Mouse (Mus musculus): Measurements from ENCODE around the gene Slc10a7. TPM values are rescaled to one million over a fixed set of nuclear protein-coding genes. Genes with fewer than 3 reads are reported as not detected.
A peak's percentile ranks its signal among the peaks of the same experiment; 100 is the strongest.
"Not testable (repeated sequence)": the region's sequence is repeated elsewhere in the genome, so short reads cannot be mapped to it uniquely, and the experiment has no call there.

Gene Slc10a7
- total RNA-seq (2015; ENCODE audit: low replicate concordance) (6.1 TPM in 2 replicates), total RNA-seq (2017; ENCODE audit: low replicate concordance) (4.3 and 4.5 TPM in 2 replicates)

- peak; percentile 89 for ATAC-seq (replicated peaks; ENCODE audit: low FRiP score, poor library complexity, severe bottlenecking)
Measured at GRCm38 (mm10) chr8:78509273-78510031, at the start of gene Slc10a7. Slc10a7 (plus strand) TSS chr8:78509346.

DNA sequence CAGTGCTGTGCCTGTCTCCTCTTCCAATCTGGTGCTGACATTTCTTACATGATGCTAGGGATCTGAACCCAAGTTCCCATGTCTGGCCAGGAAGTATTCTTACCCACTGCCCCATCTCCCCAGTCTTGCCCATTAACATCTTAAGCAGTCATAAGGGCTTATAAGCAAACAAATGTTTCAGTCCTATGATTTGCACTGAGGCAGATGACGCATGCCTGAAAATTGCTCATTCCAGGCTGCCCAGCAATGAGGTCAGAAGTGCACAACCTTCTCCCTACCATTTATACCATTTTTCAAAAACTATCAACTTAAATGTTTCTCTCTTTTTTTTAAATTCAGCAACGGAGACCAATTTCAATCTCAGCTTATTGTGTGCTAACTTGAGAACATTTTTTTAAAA lies 45.2 kb upstream of the Slc10a7 start:
- ATAC-seq (replicated peaks; ENCODE audit: low FRiP score, poor library complexity, severe bottlenecking) = no peak

DNA sequence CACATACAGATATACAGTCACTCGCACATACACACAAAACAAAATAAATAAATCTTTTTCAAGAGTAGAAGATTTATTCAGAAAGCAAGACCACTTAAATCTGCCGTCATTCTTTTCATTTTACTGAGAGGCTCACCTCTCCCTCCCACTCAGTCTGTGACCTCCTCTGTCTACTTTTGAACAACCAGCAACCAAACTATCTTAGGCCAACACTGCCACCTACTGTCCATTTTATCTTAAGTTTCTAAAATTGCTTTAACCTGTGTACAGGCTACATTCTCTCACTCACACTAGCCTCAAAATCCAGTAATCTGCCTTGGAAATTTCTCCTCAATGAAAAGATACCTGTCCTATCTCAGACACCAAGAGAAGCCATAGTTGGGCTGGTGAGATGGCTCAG lies 41.3 kb upstream of the Slc10a7 start:
- no peak for ATAC-seq (replicated peaks; ENCODE audit: low FRiP score, poor library complexity, severe bottlenecking)

- no peak for ATAC-seq (replicated peaks; ENCODE audit: low FRiP score, poor library complexity, severe bottlenecking)
Measured at GRCm38 (mm10) chr8:78477051-78477829, 31.9 kb upstream of the Slc10a7 start.

DNA sequence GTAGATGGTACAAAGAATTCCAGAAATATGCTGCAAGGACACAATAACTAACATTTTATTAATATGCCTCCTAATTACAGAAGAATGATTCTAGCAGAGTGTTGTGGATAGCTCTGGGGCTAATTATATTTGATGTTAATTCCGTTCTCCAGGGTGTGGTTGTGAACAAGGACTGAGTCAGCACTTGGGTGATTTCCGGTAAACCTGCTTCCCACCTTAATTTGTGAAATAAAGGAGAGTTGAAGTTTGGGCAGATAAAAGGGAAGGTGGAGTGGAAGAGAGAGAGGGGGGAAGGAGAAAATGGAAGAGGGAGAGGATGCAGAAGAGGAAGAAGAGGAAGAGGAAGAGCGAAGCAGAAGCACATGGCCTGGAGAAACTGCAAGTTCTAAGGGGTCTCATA lies 19.4 kb upstream of the Slc10a7 start:
- no peak for ATAC-seq (replicated peaks; ENCODE audit: low FRiP score, poor library complexity, severe bottlenecking)

DNA sequence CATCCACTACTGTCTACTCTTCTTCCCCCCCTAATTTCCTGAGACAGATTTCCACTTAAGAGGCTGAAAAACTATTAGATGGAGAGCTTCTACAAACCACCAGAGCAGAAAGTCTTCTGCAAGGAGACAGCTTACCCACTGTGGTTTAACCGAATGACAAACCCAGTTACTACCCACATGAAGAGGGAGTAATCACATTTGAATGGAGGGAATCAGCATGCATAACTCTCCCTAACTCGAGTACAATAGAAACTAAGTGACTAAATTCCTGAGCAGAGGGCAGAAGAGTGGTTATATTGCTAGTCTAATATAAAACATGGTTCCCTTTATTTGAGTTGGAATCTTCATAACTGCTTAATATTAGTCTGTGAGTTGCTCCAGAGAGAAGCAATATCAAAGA lies 16.1 kb upstream of the Slc10a7 start:
- no peak for ATAC-seq (replicated peaks; ENCODE audit: low FRiP score, poor library complexity, severe bottlenecking)

DNA sequence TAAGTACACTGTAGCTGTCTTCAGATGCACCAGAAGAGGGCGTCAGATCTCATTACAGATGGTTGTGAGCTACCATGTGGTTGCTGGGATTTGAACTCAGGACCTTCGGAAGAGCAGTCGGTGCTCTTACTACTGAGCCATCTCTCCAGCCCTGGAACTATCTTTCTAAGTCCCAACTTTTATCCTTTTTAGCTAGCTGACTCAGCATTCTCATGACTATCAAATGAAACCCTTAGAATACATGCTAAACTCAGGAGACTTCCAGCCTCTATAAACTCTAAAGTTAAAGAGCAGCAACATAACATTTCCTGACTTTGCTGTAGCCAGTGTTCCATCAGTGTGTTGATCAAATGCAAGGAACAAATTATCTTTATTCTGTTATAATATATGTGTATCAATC lies 12.9 kb upstream of the Slc10a7 start:
- ATAC-seq (replicated peaks; ENCODE audit: low FRiP score, poor library complexity, severe bottlenecking) = not testable (repeated sequence)

DNA sequence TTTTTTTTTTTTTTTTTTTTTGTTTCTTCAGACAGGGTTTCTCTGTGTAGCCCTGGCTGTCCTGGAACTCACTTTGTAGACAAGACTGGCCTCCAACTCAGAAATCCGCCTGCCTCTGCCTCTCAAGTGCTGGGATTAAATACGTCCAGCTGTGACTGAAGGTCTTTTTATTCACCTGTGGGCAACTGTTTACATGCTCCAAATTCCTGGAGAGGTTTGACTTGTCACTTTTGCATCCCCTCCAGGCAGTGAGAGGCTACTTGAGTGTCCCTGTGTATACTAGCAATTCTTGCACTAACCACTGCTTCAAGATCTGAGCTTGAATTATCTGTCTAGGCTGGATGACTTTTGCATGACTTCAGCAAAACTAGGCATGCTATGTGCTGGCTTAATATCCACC lies 6.4 kb upstream of the Slc10a7 start:
- no peak for ATAC-seq (replicated peaks; ENCODE audit: low FRiP score, poor library complexity, severe bottlenecking)

DNA sequence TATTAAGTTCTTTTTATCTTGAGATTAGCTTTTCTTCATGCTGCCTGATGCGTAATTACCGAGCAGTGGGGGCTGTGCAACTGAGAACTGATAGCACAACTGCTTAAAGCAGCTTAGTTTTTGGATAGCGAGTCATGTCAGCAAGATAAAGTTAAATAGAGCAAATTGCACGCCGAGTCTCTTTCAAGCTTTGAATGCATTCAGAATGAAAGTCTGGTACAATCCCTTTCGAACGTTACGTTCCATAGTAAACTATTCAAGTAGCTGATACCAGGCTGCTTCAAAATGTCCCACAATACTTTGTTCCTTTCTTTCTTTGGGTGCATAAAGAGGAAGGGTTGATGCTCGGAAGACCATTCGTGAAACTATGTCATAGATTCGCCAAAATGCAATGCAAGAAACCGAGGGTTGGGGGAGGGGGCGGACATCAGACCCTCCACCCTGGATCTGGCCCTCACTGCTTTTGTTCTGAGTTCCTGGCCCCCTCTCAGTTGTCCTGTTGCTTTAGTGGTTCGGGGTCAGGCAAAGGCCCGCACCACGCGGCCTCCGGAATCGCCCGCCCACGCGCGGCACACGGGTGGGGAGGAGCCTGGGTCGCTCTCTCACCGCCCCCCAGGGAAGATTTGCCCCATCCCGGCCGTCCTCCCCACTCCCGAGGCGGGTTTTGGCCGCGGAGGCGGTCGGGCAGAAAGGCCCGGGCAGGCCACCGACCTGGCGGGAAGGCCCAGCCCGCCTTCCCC lies 997 bp upstream of the Slc10a7 start:
- peak; percentile 41; the same call in 1 of the 2 replicates for ATAC-seq (replicated peaks; ENCODE audit: low FRiP score, poor library complexity, severe bottlenecking)

DNA sequence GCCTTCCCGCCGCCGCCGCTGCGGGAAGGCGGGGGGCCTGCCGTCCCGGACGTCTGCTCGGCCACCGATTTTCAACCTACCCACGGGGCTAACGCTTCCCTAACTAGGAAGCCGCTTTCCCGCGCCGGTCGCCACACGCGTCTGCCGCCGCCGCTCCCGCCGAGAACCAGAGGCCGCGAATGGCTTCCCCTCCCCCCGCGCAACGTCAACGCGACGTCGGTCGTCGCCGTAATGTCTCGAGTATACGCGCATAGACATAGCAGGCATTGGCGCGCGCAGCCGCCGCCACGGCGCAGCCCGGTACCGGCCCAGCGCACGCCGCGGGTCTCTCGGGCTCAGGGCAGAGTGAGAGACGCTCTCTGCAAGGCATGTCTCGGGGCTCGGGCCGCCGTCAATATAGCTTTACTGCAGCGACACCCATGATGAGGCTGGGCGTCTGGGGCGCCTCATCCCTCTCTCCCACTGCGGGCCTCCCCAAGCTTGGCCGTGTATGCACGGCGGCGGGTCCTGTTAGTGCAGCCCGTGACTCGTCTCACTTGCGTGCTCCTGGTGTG lies 350 bp upstream of the Slc10a7 start, which contains the start of gene Rbmxl1:
Rbmxl1 (minus strand) TSS at position 180 of the 554 bp plus-strand sequence.
- peak; percentile 83 for ATAC-seq (replicated peaks; ENCODE audit: low FRiP score, poor library complexity, severe bottlenecking)

- 0 out of 2 replicates have a peak, but pooled peaks have one; percentile 33 for ATAC-seq (replicated peaks; ENCODE audit: low FRiP score, poor library complexity, severe bottlenecking)
Measured at GRCm38 (mm10) chr8:78510094-78510493, 948 bp downstream of the Slc10a7 start.

DNA sequence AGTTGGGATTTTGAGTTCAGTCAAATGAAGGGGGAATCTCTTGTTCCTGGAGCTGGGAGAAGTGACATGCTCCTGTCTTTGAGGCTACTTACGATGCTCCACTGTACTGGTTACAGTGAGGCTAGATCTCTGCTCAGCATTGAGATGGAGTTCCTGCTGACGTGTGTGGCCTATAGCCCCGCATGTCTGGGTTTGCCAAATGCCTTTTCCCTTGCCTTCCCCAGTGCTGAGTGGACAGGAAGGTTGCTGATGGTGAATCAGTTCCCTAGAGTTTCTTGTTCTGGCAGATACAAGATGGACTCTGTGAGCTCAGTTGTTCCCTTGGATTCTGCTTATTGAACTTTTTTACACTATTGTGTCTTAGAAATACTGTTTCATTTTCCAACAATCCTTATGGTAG lies 1.8 kb downstream of the Slc10a7 start:
- no peak for ATAC-seq (replicated peaks; ENCODE audit: low FRiP score, poor library complexity, severe bottlenecking)

- ATAC-seq (replicated peaks; ENCODE audit: low FRiP score, poor library complexity, severe bottlenecking) = no peak
Measured at GRCm38 (mm10) chr8:78513106-78513505, 4.0 kb downstream of the Slc10a7 start.

DNA sequence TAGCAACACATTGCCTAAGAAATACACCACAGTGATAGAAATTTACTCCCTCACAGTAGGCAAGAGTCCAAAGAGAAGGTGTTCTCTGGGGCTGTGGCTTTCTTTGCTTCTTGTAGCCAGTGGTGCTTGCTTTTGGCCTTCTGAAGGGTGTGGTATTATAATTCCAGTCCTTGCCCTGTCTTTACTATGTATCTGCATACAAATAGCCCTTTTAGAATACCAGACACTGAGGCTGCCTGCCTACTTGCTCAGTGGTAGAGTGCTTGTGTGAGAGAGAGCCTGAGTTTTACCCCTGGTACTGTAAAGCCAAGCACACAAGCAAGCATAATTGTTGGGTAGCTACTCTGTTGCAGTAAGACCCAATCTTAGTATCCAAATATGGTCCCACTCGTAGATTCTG lies 5.6 kb downstream of the Slc10a7 start:
- ATAC-seq (replicated peaks; ENCODE audit: low FRiP score, poor library complexity, severe bottlenecking) = no peak

DNA sequence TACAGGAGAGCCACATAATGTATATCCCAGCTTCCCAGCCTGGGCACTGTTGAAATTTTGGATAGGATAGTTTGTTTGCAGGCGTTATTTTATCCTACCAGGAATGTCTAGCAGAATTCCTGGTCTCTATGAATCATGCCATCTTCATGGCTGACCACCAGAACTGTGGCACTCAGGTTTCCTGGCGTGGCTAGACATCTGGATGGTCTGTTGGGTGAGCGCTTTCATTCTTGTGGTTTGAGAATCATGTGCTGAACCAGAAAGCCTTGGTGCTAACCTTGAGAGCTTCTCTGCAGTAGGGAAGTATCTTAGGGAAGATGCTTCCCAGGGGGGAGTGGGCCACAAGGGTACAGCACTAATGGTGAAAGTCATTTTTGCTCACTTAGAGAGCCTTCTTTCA lies 6.0 kb downstream of the Slc10a7 start:
- ATAC-seq (replicated peaks; ENCODE audit: low FRiP score, poor library complexity, severe bottlenecking) = no peak

DNA sequence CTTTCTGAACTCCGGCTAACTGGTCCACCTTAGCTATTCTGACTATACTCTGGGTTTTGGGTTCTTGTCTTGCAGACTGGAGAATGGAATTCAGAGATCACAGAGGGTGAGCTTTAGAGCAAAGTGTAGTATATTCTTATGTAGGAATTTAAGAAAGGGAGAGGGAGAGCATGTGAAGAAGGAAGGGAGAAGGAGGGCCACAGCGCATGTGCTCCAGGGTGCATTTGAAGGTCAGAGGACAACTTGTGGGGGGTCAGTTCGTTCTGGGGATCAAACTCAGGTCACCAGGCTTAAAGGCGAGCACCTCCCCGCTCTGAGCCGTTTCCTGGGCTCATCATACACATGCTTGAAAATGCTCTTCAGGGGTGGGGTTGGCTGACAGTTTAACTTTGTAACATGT lies 24.8 kb downstream of the Slc10a7 start:
- ATAC-seq (replicated peaks; ENCODE audit: low FRiP score, poor library complexity, severe bottlenecking) = no peak

- no peak for ATAC-seq (replicated peaks; ENCODE audit: low FRiP score, poor library complexity, severe bottlenecking)
Measured at GRCm38 (mm10) chr8:78536716-78537115, 27.6 kb downstream of the Slc10a7 start.

GRCm38 (mm10) chr8:78537795-78538194 lies 28.6 kb downstream of the Slc10a7 start:
- no peak for ATAC-seq (replicated peaks; ENCODE audit: low FRiP score, poor library complexity, severe bottlenecking)

GRCm38 (mm10) chr8:78542670-78543069 lies 33.5 kb downstream of the Slc10a7 start:
- not testable (repeated sequence) for ATAC-seq (replicated peaks; ENCODE audit: low FRiP score, poor library complexity, severe bottlenecking)

DNA sequence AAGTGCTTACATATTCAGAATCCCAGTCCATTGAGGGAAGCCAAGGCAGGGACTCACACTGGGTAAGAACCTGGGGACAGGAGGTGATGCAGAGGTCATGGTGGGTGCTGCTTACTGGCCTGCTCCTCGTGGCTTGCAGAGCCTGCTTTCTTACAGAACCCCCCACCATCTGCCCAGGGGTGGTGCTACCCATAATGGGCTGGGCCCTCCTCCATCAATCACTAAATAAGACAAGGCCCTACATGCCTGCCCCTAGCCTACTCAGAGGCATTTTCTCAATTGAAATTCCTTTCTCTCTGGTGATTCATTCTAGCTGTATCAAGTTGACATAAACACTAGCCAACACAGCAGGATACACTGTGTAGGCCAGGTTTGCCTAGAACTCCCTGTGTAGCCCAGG lies 34.5 kb downstream of the Slc10a7 start:
- no peak for ATAC-seq (replicated peaks; ENCODE audit: low FRiP score, poor library complexity, severe bottlenecking)

Data from erythroblast, adult 5-6 weeks (primary cell).